Comparison of ENCODE assay signal across 8 mouse cellular contexts in the genomic region with DNA sequence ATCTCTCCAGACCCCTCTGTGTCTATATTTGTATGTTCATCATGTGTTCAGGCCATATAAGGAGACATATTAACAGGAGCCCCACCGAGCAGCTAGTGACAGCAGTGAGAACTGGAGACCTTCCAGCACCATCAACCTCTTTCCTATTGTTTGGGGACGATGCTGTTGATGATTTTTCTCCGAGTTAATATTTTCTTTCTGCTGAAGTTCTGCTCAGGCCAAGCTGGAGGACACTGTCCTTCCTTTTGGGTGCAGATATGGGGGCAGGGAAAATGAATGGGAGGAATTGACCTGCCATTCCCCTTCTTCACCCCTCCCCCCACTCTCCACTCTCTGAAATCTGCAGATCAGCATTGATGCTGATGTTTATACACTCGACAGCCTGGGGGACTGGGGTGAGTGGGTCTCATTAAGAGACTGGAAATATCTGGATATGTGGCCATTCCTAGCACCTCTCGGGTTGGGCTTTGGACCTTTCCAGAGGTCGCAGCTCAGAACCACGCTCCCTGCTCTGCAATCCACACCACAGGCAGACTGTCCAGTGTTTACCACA.
A peak's percentile ranks its signal among the peaks of the same experiment; 100 is the strongest.
DNase-seq lines count a peak whose midpoint lies in the region; ATAC-seq lines count a peak whose summit lies in the region.

No protein-coding gene starts in this region.

- H3K9ac ChIP-seq in heart, embryonic 11.5 days (ENCODE audit: low read depth, low read length), result peak overlapping the region; percentile 54; the same call in 1 of the 2 replicates
- H3K9ac ChIP-seq in forebrain, embryonic 14.5 days (ENCODE audit: low read length), result peak overlapping the region; percentile 22; the same call in 1 of the 2 replicates
- no peak overlapping the region for H3K9ac ChIP-seq in kidney, embryonic 15.5 days
- H3K9ac ChIP-seq in midbrain, embryonic 16.5 days (ENCODE audit: low read depth, low read length), result no peak overlapping the region

- no peaks in the 10 kb centered on the region for H3K27me3 ChIP-seq in heart, embryonic 11.5 days (ENCODE audit: control insufficient read depth, insufficient read depth, low read length)
- H3K27me3 ChIP-seq in forebrain, embryonic 14.5 days (replicated peaks; ENCODE audit: control insufficient read depth, insufficient read depth, low read length), result no peaks in the 10 kb centered on the region
- no peaks in the 10 kb centered on the region for H3K27me3 ChIP-seq in kidney, embryonic 15.5 days
- H3K27me3 ChIP-seq in midbrain, embryonic 16.5 days (ENCODE audit: control insufficient read depth, insufficient read depth, low read depth, low read length), result no peaks in the 10 kb centered on the region

- peak overlapping the region; percentile 32 for H3K4me2 ChIP-seq in heart, embryonic 11.5 days
- H3K4me2 ChIP-seq in forebrain, embryonic 14.5 days (ENCODE audit: low read length), result no peak overlapping the region
- no peak overlapping the region for H3K4me2 ChIP-seq in kidney, embryonic 15.5 days
- no peak overlapping the region for H3K4me2 ChIP-seq in midbrain, embryonic 16.5 days (ENCODE audit: low read length)

- 21% methylated on average over 7 of the region's 7 CpGs for WGBS in heart, embryonic 11.5 days (ENCODE audit: insufficient replicate concordance)
- WGBS in forebrain, embryonic 14.5 days, result 53% methylated on average over 7 of the region's 7 CpGs
- 42% methylated on average over 7 of the region's 7 CpGs for WGBS in kidney, embryonic 15.5 days
- 44% methylated on average over 7 of the region's 7 CpGs for WGBS in midbrain, embryonic 16.5 days

- DNase-seq in heart, postnatal 14 days, result no peak
- peak; percentile 22 for DNase-seq in forebrain, embryonic 14.5 days (ENCODE audit: low spot score)
- DNase-seq in thymus, postnatal 36 days, result no peak
- no peak for DNase-seq in gastrocnemius, postnatal 10 days

- no peaks in the 10 kb centered on the region for H3K9me3 ChIP-seq in heart, embryonic 11.5 days (replicated peaks; ENCODE audit: control insufficient read depth, low read length)
- no peaks in the 10 kb centered on the region for H3K9me3 ChIP-seq in forebrain, embryonic 14.5 days (replicated peaks; ENCODE audit: control insufficient read depth, low read length)
- H3K9me3 ChIP-seq in kidney, embryonic 15.5 days (replicated peaks), result no peaks in the 10 kb centered on the region
- no peaks in the 10 kb centered on the region for H3K9me3 ChIP-seq in midbrain, embryonic 16.5 days (replicated peaks; ENCODE audit: control insufficient read depth, low read length, poor library complexity, severe bottlenecking)

- H3K27ac ChIP-seq in heart, embryonic 11.5 days (ENCODE audit: low read depth, low read length), result peak overlapping the region; percentile 98
- H3K27ac ChIP-seq in forebrain, embryonic 14.5 days (ENCODE audit: low read depth, low read length), result peak overlapping the region; percentile 86
- peak overlapping the region; percentile 75 for H3K27ac ChIP-seq in kidney, embryonic 15.5 days
- H3K27ac ChIP-seq in midbrain, embryonic 16.5 days (ENCODE audit: low read length), result peak overlapping the region; percentile 53

- H3K4me1 ChIP-seq in heart, embryonic 11.5 days (ENCODE audit: control insufficient read depth, insufficient read depth, low read length), result peaks cover 61% of the 10 kb centered on the region
- H3K4me1 ChIP-seq in forebrain, embryonic 14.5 days (ENCODE audit: control insufficient read depth, insufficient read depth, low read length), result peaks cover 18% of the 10 kb centered on the region
- peaks cover 39% of the 10 kb centered on the region for H3K4me1 ChIP-seq in kidney, embryonic 15.5 days
- peaks cover 6% of the 10 kb centered on the region for H3K4me1 ChIP-seq in midbrain, embryonic 16.5 days (ENCODE audit: control insufficient read depth, insufficient read depth, low read length)

- intact Hi-C loops in heart, postnatal 14 days (cut with DNase I), result no loop called here

- peaks cover 11% of the 10 kb centered on the region for H3K36me3 ChIP-seq in heart, embryonic 11.5 days (ENCODE audit: control insufficient read depth, insufficient read depth, low read length)
- no peaks in the 10 kb centered on the region for H3K36me3 ChIP-seq in forebrain, embryonic 14.5 days (ENCODE audit: control insufficient read depth, insufficient read depth, low read length)
- peaks cover 21% of the 10 kb centered on the region for H3K36me3 ChIP-seq in kidney, embryonic 15.5 days
- no peaks in the 10 kb centered on the region for H3K36me3 ChIP-seq in midbrain, embryonic 16.5 days (ENCODE audit: control insufficient read depth, insufficient read depth, low read length)

- H3K4me3 ChIP-seq in heart, embryonic 11.5 days (ENCODE audit: low read depth, low read length), result 0 out of 2 replicates have a peak overlapping the region, but pooled peaks have one; percentile 5
- no peak overlapping the region for H3K4me3 ChIP-seq in forebrain, embryonic 14.5 days (ENCODE audit: low read depth, low read length)
- no peak overlapping the region for H3K4me3 ChIP-seq in kidney, embryonic 15.5 days (replicated peaks)
- no peak overlapping the region for H3K4me3 ChIP-seq in midbrain, embryonic 16.5 days (ENCODE audit: low read depth, low read length)

- ATAC-seq in heart, embryonic 11.5 days (replicated peaks; ENCODE audit: insufficient number of reproducible peaks, low FRiP score, low TSS enrichment), result peak; percentile 11
- ATAC-seq in forebrain, embryonic 14.5 days, result peak; percentile 26; the same call in 1 of the 2 replicates
- 0 out of 2 replicates have a peak, but pooled peaks have one; percentile 22 for ATAC-seq in kidney, embryonic 15.5 days (replicated peaks; ENCODE audit: low FRiP score)
- no peak for ATAC-seq in midbrain, embryonic 16.5 days
- no peak for ATAC-seq in megakaryocyte-erythroid progenitor cell, adult 5-6 weeks (replicated peaks; ENCODE audit: low FRiP score, low TSS enrichment, poor library complexity, severe bottlenecking)

Comparison
In these comparisons a context has a peak if more than half of its experiments do, and no peak if none do; other contexts are left out.
1. ATAC-seq: peak in heart, embryonic 11.5 days (single experiment), forebrain, embryonic 14.5 days (single experiment) and kidney, embryonic 15.5 days (single experiment); none in midbrain, embryonic 16.5 days (single experiment) and megakaryocyte-erythroid progenitor cell, adult 5-6 weeks (single experiment).
2. H3K9ac ChIP-seq: peak in heart, embryonic 11.5 days (single experiment) and forebrain, embryonic 14.5 days (single experiment); none in kidney, embryonic 15.5 days (single experiment) and midbrain, embryonic 16.5 days (single experiment).
3. Peak in every context shown above with its lines, with median percentiles within 50 percentile points of each other: H3K27ac ChIP-seq.